ENCODE assay signal across 8 mouse cellular contexts in genomic region chr3:36862721-36863275, GRCm38 (mm10). TPM values are rescaled to one million over a fixed set of nuclear protein-coding genes. Genes with fewer than 3 reads are reported as not detected.
DNase-seq lines count a peak whose midpoint lies in the region; ATAC-seq and TF ChIP-seq lines count a peak whose summit lies in the region.

Gene 4932438A13Rik (plus strand): TSS chr3:36863104.

- H3K4me1 ChIP-seq in heart, embryonic 12.5 days (replicated peaks), result peaks cover 4% of the 10 kb centered on the region; the same call in 1 of the 2 replicates
- H3K4me1 ChIP-seq in kidney, postnatal 0 days (replicated peaks; ENCODE audit: insufficient read depth, low read length), result 0 out of 2 replicates have a peak, but pooled peaks cover 3% of the 10 kb centered on the region
- peaks cover 4% of the 10 kb centered on the region; the same call in 1 of the 2 replicates for H3K4me1 ChIP-seq in liver, embryonic 11.5 days (replicated peaks; ENCODE audit: control insufficient read depth, insufficient read depth, low read length)
- H3K4me1 ChIP-seq in stomach, embryonic 14.5 days (ENCODE audit: control insufficient read depth, insufficient read depth, low read length), result peaks cover 4% of the 10 kb centered on the region; the same call in 1 of the 2 replicates

- H3K27ac ChIP-seq in heart, embryonic 12.5 days (ENCODE audit: poor library complexity, severe bottlenecking), result peak within 1 kb of the TSS; percentile 84
- H3K27ac ChIP-seq in kidney, postnatal 0 days, result peak within 1 kb of the TSS; percentile 85
- peak within 1 kb of the TSS; percentile 68 for H3K27ac ChIP-seq in liver, embryonic 11.5 days (ENCODE audit: low read depth, low read length)
- peak within 1 kb of the TSS; percentile 71; the same call in 1 of the 2 replicates for H3K27ac ChIP-seq in stomach, embryonic 14.5 days (ENCODE audit: low read length)

- DNase-seq in CD4-positive helper T cell, adult 2 months (ENCODE audit: low read depth, low spot score), result peak; percentile 94
- peak; percentile 81 for DNase-seq in brain, embryonic 18.5 days (ENCODE audit: low read depth, low spot score)
- DNase-seq in kidney, postnatal 0 days (ENCODE audit: low spot score), result peak; percentile 94
- DNase-seq in liver, embryonic 11.5 days (ENCODE audit: low spot score), result peak; percentile 98
- peak; percentile 96 for DNase-seq in naive thymus-derived CD4-positive, alpha-beta T cell, adult 2 months (ENCODE audit: low read depth)

- H3K9me3 ChIP-seq in heart, embryonic 12.5 days (replicated peaks), result 0 out of 2 replicates have a peak, but pooled peaks cover 1% of the 10 kb centered on the region
- H3K9me3 ChIP-seq in kidney, postnatal 0 days (replicated peaks; ENCODE audit: low read length), result no peaks in the 10 kb centered on the region
- no peaks in the 10 kb centered on the region for H3K9me3 ChIP-seq in liver, embryonic 11.5 days (ENCODE audit: control insufficient read depth, low read length)
- no peaks in the 10 kb centered on the region for H3K9me3 ChIP-seq in stomach, embryonic 14.5 days (ENCODE audit: control insufficient read depth, low read depth, low read length)

- peak; percentile 100 for ATAC-seq in erythroid progenitor cell, adult 5-6 weeks (replicated peaks; ENCODE audit: low FRiP score, poor library complexity, severe bottlenecking)
- peak; percentile 98 for ATAC-seq in heart, embryonic 12.5 days (ENCODE audit: insufficient number of reproducible peaks, low FRiP score)
- ATAC-seq in kidney, postnatal 0 days (replicated peaks; ENCODE audit: low FRiP score, low read depth), result peak; percentile 99
- peak; percentile 97 for ATAC-seq in liver, embryonic 11.5 days (replicated peaks; ENCODE audit: low FRiP score)
- ATAC-seq in stomach, embryonic 14.5 days (ENCODE audit: insufficient number of reproducible peaks, insufficient read depth, low FRiP score, low read depth), result peak; percentile 98

- no peaks in the 10 kb centered on the region for H3K27me3 ChIP-seq in heart, embryonic 12.5 days (replicated peaks)
- H3K27me3 ChIP-seq in kidney, postnatal 0 days (ENCODE audit: insufficient read depth, low read length), result no peaks in the 10 kb centered on the region
- H3K27me3 ChIP-seq in liver, embryonic 11.5 days (replicated peaks; ENCODE audit: control insufficient read depth, insufficient read depth, low read length), result no peaks in the 10 kb centered on the region
- H3K27me3 ChIP-seq in stomach, embryonic 14.5 days (ENCODE audit: control insufficient read depth, insufficient read depth, low read length), result no peaks in the 10 kb centered on the region

- WGBS in heart, embryonic 12.5 days, result 2% methylated on average over 36 of the region's 38 CpGs
- WGBS in kidney, postnatal 0 days, result 2% methylated on average over 38 of the region's 38 CpGs
- 2% methylated on average over 37 of the region's 38 CpGs for WGBS in liver, embryonic 11.5 days
- 1% methylated on average over 38 of the region's 38 CpGs for WGBS in stomach, embryonic 14.5 days

- peak within 1 kb of the TSS; percentile 93 for H3K9ac ChIP-seq in heart, embryonic 12.5 days
- peak within 1 kb of the TSS; percentile 89 for H3K9ac ChIP-seq in kidney, postnatal 0 days (ENCODE audit: low read depth, low read length)
- H3K9ac ChIP-seq in liver, embryonic 11.5 days (ENCODE audit: low read depth, low read length), result peak within 1 kb of the TSS; percentile 71
- peak within 1 kb of the TSS; percentile 82 for H3K9ac ChIP-seq in stomach, embryonic 14.5 days (replicated peaks; ENCODE audit: low read depth, low read length)

- peak within 1 kb of the TSS; percentile 87 for H3K4me3 ChIP-seq in heart, embryonic 12.5 days
- H3K4me3 ChIP-seq in kidney, postnatal 0 days (replicated peaks; ENCODE audit: low read depth, low read length), result peak within 1 kb of the TSS; percentile 87
- H3K4me3 ChIP-seq in liver, embryonic 11.5 days (ENCODE audit: low read depth, low read length), result peak within 1 kb of the TSS; percentile 74
- peak within 1 kb of the TSS; percentile 81 for H3K4me3 ChIP-seq in stomach, embryonic 14.5 days (ENCODE audit: low read depth, low read length)

- peak within 1 kb of the TSS; percentile 82 for H3K4me2 ChIP-seq in heart, embryonic 12.5 days
- H3K4me2 ChIP-seq in kidney, postnatal 0 days (ENCODE audit: low read length), result peak within 1 kb of the TSS; percentile 77
- H3K4me2 ChIP-seq in liver, embryonic 11.5 days, result peak within 1 kb of the TSS; percentile 63
- peak within 1 kb of the TSS; percentile 69 for H3K4me2 ChIP-seq in stomach, embryonic 14.5 days (replicated peaks; ENCODE audit: low read depth, low read length)

- no peak for TF ChIP-seq CTCF in kidney, postnatal 0 days (IDR thresholded peaks at IDR 0.05; ENCODE audit: low read depth)

- peaks cover 24% of the 10 kb centered on the region for H3K36me3 ChIP-seq in heart, embryonic 12.5 days
- H3K36me3 ChIP-seq in kidney, postnatal 0 days (ENCODE audit: insufficient read depth, low read length), result 0 out of 2 replicates have a peak, but pooled peaks cover 4% of the 10 kb centered on the region
- peaks cover 3% of the 10 kb centered on the region; the same call in 1 of the 2 replicates for H3K36me3 ChIP-seq in liver, embryonic 11.5 days (ENCODE audit: control insufficient read depth, insufficient read depth, low read length)
- H3K36me3 ChIP-seq in stomach, embryonic 14.5 days (ENCODE audit: control insufficient read depth, insufficient read depth, low read length), result no peaks in the 10 kb centered on the region; the same call in 1 of the 2 replicates

RNA-seq across cellular contexts. Expression of gene 4932438A13Rik, which starts in this region (rescaled TPM):
- 85.8 and 156 TPM in 2 replicates for total RNA-seq in erythroid progenitor cell, adult 5-6 weeks (2015; ENCODE audit: low replicate concordance)
- 68.2 and 75.4 TPM in 2 replicates for total RNA-seq in erythroid progenitor cell, adult 5-6 weeks (2017; ENCODE audit: low replicate concordance)
- 34.7 and 37.5 TPM in 2 replicates for polyA plus RNA-seq in heart, embryonic 12.5 days (2016; fragmentation: Nextera tagmentation; extraction: Ambion mirVana)
- polyA plus RNA-seq in kidney, postnatal 0 days (2015; fragmentation: Nextera tagmentation; extraction: Ambion mirVana), result 30.5 and 37.0 TPM in 2 replicates
- 35.8 and 42.9 TPM in 2 replicates for polyA plus RNA-seq in liver, embryonic 11.5 days (2014; fragmentation: Nextera tagmentation; extraction: Ambion mirVana)
- 65.8 and 68.4 TPM in 2 replicates for polyA plus RNA-seq in stomach, embryonic 14.5 days (2014; fragmentation: Nextera tagmentation; extraction: Ambion mirVana)

Comparison
In these comparisons a context has a peak if more than half of its experiments do, and no peak if none do; other contexts are left out.
1. Peak in every context shown above with its lines: DNase-seq, ATAC-seq, H3K4me3 ChIP-seq and H3K27ac ChIP-seq.